Mouse (Mus musculus): ENCODE measurements around the gene Prkrip1.

The Prkrip1 gene

GRCm38 (mm10) chr5:136198474-136199391, at the start of gene Prkrip1:
Gene Prkrip1 (minus strand): TSS chr5:136198963.
- DNase-seq (ENCODE audit: extremely low read depth, low read depth, low spot score): peak; percentile 46

DNA sequence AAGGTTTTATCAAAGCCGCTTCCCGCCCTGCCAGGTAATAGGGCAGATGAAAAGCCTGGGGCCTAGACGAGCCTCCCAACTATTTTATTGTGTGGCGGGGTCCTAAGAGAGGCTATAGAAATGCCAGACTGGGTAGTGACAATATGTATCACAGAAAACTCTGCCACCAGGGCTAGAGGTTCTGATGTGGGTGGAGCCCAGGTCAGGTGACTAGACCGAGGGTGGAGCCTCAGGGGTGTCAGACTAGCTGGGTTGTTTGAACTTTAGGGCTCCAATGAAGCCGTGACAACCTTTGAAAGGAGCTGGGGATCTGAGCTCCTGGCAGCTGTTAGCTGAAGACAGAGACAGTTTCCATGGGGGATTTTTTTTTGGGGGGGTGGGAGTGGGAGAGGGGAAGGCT, 49.7 kb upstream of the Prkrip1 start:
- DNase-seq (ENCODE audit: extremely low read depth, low read depth, low spot score): no peak

GRCm38 (mm10) chr5:136246452-136246838, 47.7 kb upstream of the Prkrip1 start, which contains the start of gene Sh2b2:
Gene Sh2b2 (minus strand): TSS chr5:136246556.
- DNase-seq (ENCODE audit: extremely low read depth, low read depth, low spot score): no peak

DNA sequence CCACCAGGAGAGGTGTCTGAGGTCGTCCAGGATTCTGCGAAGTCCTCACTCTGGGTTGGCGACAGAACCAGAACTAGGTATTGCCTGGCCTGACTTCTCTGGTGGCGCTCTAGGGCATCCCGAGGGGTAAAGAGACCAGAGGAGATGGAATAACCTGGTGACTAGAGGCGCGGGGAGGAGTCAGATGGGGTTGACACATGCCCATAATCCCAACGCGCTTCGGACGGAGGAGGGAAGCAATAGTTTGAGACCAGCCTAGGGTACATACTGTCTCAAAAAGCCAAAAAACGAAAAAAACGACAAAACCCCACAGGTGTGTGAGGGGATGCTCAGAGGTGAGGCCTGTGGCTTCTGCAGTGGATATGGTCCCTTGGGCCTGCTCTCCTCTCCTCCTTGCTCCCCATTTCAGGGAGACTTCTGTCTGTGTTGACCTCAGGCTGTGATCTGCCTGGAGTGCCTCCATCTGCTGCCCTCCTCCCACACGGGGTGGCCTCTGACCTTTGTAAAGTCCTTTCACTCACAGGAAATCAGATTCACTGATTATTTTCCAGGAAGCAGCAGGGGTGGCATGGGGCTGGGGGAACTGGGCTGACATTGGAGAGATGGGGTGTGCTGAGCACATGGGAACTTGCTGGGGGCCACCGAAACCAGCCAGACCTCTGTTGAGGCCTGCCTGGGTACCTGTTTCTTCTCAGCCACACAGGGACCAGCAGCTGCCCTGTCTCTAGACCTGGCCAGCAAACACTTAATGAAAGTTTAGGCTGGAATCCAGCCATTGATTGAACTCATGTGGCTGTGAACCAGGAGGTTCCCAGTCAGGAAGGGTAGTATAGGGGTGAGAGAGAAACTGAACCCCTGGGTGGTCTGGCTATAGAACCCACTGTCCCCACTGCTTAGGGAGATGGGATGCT, 47.0 kb upstream of the Prkrip1 start:
- DNase-seq (ENCODE audit: extremely low read depth, low read depth, low spot score): no peak

DNA sequence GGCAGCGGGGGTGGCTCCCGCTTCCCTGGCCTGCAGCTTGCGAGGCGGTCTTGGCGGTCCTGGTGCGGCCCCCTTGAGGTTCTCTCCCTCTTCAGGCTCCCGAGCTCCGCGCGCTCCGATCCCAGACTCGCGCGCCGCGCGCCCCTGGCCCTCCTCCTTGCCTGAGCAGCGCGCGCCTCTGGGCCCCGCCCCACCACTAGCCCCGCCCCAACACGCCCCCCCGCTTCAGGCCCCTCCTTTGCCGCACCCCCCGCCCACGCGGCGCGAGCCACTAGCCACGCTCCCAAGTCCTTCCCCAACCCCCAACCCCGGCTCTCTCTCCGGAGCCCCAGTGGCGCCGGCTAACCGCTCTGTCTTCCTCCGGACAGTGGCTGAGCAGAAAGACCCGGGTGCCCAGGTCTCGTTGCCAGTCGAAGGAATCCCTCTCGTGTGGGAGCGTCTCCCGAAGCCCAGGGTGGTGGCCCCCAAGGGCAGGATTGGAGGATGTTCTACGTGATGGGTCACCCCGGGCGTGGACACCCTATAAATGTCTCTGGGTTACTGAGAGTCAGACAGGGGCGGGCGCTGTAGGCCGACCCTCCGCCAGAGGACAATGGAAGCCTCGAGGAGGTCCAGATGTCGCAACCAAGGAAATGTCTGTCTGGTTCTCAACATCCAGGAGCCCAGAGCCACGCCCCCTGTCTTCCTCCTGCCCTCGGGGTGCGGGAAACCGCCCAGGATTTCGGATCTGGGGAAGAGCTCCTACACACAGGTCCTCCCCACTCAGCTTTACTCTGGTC, 46.2 kb upstream of the Prkrip1 start:
- DNase-seq (ENCODE audit: extremely low read depth, low read depth, low spot score): no peak

DNA sequence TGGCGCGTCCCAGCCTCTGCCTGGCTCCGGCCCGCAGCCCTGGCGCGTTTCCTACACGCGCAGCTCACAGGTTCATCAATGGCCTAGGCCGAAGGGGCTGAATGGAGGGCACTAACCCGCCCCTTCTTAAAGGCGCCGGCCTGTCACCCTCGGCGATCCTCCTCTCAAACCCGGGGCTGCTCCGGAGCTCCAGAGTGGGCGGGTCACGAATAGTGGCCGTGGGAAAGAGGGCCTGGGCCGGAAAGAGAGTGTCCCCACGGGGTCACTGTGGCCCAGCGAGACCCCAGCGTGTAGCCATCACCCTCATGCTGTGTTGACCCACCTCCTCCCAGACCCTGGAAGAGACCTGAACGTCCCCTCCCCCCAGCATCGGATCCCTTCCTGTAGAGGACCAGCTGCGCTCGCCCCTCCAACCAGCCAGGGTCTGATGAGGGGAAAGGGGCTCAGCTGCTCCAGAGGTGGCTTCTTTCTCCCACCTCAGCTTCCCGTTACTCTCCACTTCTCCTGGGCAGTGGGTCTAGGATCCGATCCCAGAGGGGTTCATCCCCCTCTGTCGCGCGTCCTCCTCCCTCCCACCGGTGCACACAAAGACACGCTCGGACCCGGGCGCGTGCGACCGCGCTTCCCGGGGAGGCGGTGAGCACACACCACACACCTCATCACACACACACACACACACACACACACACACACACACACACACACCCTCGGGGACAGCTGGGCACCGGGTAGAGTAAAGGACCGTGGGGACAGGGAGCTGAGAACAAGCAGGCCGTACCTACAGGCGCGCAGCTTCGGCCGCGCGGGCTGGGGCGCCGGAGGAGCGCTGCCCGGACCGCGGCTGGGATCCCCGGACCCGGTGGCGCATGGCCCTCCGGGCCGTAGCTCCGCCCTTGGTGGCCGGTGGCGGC, 45.3 kb upstream of the Prkrip1 start:
- no peak for DNase-seq (ENCODE audit: extremely low read depth, low read depth, low spot score)

DNA sequence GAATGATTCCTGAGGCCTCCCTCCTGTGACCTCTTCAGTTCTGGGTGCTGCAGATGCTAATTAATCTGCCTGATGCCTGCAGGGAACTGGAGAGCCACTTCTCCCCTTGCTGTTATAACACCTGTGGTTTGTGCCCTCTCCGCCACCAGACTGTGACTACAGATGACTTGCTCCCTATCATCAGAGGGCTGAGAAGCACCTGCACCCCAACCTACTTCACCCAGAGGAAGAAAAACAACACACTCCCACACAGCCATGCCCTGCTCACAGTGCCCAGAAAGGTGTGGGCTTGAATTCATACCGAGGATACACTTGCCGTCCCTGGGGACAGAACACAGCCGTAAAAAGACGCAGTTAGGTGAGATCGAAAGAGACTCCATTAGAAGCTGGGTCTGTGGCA, 42.4 kb upstream of the Prkrip1 start:
- DNase-seq (ENCODE audit: extremely low read depth, low read depth, low spot score): no peak

DNA sequence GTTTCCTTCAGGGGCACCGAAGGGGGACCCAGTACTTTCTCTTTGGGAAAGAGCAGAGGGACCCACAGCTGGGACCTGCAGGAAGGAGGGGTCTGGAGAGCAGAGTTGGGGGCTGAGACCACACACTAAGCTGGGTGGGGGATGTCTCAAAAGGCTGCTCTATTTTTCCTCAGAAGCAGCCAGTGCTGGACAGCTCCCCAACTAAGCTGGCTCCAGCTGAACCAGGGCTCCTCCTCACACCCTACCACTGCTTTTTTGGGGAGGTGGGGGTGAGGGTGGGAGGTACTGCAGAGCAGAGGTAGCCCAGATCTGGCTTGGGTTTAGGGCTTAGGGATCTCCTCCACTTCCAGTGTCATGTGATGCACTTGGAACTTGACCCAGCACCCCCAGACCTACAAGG, 41.6 kb upstream of the Prkrip1 start:
- DNase-seq (ENCODE audit: extremely low read depth, low read depth, low spot score): no peak

GRCm38 (mm10) chr5:136237607-136238006, 38.8 kb upstream of the Prkrip1 start:
- no peak for DNase-seq (ENCODE audit: extremely low read depth, low read depth, low spot score)

- DNase-seq (ENCODE audit: extremely low read depth, low read depth, low spot score): no peak
Measured at GRCm38 (mm10) chr5:136236611-136237010, 37.8 kb upstream of the Prkrip1 start.

DNA sequence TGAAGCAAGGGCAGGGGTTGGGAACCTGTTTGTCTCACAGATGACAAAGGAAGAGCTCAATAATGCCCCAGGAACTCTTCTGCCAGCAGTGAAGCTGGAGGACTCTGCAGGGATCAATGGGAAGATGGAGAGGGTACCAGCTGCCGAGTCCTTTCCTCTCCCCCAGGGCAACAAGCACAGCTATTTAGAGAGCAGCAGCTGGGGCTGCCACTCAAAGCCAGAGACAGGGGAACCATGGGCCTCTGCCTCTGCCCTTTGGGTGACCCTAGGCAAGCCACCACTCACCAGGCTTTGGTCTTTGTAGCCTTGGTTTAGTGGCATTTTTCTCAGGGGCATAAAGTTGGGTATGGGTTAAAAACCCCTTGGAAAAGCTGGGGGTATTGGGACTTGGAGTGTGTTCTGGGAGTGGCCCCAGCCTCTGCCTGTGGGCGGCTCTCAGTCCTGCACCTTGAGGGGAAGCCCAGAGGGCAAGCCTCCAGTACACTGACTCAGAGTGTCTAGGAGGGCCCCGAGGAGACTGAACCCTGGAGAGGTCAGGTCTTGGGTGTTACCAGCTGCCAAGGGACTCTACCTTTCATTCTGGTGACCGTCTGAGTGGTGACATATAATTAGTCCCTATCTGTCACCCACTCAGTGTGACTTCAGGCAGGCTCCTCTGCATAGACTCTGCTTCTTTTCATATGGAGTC, 31.7 kb upstream of the Prkrip1 start:
- no peak for DNase-seq (ENCODE audit: extremely low read depth, low read depth, low spot score)

GRCm38 (mm10) chr5:136226246-136226876, 27.6 kb upstream of the Prkrip1 start:
- DNase-seq (ENCODE audit: extremely low read depth, low read depth, low spot score): no peak

DNA sequence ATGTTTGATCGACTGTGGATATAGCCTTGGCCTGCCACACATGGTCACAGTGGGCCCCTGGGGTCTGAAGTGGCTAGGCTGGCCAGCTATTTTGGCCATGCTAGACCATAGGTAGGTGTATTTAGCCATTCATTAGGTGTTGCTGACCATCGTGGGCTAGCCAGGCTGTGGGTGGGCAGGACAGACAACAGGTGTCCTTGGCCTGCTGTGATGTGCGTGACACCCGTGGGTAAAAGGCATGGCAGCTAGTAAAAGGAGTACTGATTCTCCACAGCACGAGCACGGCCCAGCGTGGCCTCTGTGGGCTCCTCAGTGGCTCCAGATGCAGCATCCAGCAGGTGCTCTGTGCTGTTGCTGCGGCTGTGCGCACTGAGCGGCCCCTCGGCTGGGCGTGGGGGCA, 19.8 kb upstream of the Prkrip1 start:
- no peak for DNase-seq (ENCODE audit: extremely low read depth, low read depth, low spot score)

DNA sequence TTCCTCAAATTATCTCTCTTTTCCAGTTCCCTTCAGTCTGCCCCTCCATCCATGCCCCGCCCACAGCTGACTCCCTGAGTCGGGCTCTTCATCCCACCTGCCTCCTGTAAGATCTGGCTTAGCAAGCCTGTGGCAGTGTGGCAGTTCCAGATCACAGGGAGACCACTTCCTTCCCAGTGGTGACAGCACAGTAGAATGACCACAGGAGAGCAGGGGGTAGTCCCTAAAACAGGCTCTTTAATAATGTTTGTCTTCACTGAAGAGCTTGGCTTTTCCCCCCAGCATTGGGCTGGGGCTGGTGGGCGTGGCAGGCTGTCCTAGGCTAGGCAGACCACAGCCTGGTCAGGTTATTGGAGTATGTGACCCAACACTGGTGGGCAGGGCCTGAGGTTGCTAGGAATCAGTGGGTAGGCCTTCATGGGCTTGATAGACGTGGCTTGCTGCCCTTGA, 19.2 kb upstream of the Prkrip1 start:
- no peak for DNase-seq (ENCODE audit: extremely low read depth, low read depth, low spot score)

DNA sequence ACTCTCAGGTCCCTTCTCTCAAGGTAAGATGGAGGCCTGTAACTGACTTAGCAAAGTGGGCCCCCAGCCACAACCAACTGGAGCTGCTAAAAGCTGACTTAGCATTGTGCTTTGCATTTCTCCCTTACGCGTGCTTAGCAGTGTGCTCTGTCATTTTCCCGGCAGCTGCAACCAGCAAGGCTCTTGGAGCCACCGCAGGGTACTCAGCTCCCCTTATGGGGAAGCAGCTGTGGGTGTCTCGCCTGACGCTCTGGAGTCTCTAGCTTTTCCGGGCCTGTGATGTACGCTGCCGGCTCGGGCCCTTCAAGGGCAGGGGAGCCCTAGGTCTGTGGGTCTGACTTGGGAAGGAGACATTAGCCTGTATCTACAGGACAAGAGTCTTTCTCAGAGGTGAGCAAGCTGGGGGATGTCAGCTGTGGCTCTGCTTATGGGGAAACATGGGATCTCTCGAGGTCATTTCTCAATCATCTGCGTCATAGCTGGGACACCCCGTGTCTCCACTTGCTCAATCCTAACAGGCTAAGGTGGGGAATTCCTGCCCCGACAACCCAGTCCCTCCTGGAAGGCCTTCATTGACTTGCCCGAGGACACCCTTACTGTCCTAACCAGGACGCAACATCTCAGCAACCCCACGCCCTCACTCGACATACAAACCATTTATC, 18.4 kb upstream of the Prkrip1 start:
- DNase-seq (ENCODE audit: extremely low read depth, low read depth, low spot score): no peak

GRCm38 (mm10) chr5:136215958-136216357, 17.2 kb upstream of the Prkrip1 start:
- no peak for DNase-seq (ENCODE audit: extremely low read depth, low read depth, low spot score)

DNA sequence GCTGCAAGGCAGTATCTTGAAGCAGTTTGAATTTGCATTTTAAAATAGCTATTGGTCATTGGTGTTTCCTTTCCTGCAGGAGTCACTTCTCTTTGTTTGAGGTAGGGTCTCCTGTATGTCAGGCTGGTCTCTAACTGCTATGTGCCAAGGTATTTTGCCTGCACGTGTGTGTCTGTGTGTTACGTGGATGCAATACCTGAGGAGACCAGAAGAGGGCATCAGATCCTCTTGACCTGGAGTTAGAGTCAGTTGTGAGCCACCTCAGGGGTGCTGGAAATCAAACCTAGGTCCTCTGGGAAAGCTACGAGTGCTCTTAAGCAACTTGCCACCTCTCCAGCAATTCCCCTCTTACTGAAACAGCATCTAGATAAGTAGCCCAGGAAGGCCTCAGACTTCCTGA, 16.4 kb upstream of the Prkrip1 start:
- DNase-seq (ENCODE audit: extremely low read depth, low read depth, low spot score): no peak

DNA sequence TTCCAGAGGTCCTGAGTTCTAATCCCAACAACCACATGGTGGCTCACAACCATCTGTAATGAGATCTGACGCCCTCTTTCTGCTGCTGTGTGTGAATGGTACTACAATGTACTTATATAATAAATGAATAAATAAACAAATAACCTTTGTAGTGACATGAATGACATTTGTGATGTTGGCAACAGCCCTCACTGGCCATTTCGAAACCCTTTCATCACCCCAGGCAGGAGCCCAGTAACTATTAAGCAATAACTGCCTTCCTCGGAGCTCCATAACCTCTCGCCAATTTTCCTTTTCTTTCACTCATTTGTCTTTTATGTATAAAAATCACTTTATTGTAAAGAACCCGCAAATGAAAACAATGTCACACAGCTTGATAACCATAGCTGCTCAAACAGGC, 15.0 kb upstream of the Prkrip1 start:
- DNase-seq (ENCODE audit: extremely low read depth, low read depth, low spot score): no peak
